Mouse (Mus musculus) cerebellum, adult 2 months (tissue): ENCODE data around the gene Hc. TPM values are rescaled to one million over a fixed set of nuclear protein-coding genes. Genes with fewer than 3 reads are reported as not detected.

ENCODE experiments used
- DNase-seq, 2 experiments: peaks; one replicate each; pipeline ENCODE4 v3.0.0; 2021
- H3K27ac ChIP-seq: fragments of 200-500 bp; 2 replicates; pipeline ENCODE4 v1.5.1; 2012; ENCODE audit warnings: low read length, control low read depth, inconsistent platforms; ENCODE audit not compliant: insufficient read depth
- H3K27me3 ChIP-seq: fragments of 200-500 bp; 2 replicates; pipeline ENCODE4 v1.6.1; 2012; ENCODE audit warnings: inconsistent platforms, mild to moderate bottlenecking, low read length, moderate library complexity; ENCODE audit not compliant: control insufficient read depth, insufficient read depth
- H3K4me1 ChIP-seq: fragments of 200-500 bp; 2 replicates; pipeline ENCODE4 v1.6.1; 2011; ENCODE audit warnings: low read length; ENCODE audit not compliant: control insufficient read depth, insufficient read depth
- H3K4me3 ChIP-seq: fragments of 200-500 bp; replicated peaks from 2 replicates; pipeline ENCODE3; 2011; ENCODE audit warnings: mild to moderate bottlenecking, low read depth, low read length, control low read depth; ENCODE audit not compliant: insufficient read depth
- CTCF ChIP-seq: fragments of 200-500 bp; IDR thresholded peaks from 2 replicates; pipeline ENCODE4 v1.5.1; 2011; ENCODE audit warnings: low read depth, mild to moderate bottlenecking, control low read depth, low read length, moderate library complexity, borderline replicate concordance; ENCODE audit not compliant: insufficient read depth
- POLR2A ChIP-seq: fragments of 200-500 bp; IDR thresholded peaks from 2 replicates; pipeline ENCODE4 v1.6.1; 2011; ENCODE audit warnings: low read length, control low read depth, borderline replicate concordance; ENCODE audit not compliant: insufficient read depth
- WGBS: fragments of 180-500 bp; shearing (Covaris S2); methylation state at CpG from one replicate; pipeline ENCODE4 v1.1.7; 2018; 5-methylcytosine and 5-hydroxymethylcytosine counted together
- polyA plus RNA-seq: library from polyadenylated mRNA; depleted of rRNA; stranded (reverse); fragments of >200 nt; gene quantifications from 2 replicates; pipeline ENCODE4 v1.2.3, GENCODE M21; 2012; rRNA removed

Gene Hc
- polyA plus RNA-seq, 1 experiment, result 1.1 TPM

DNA sequence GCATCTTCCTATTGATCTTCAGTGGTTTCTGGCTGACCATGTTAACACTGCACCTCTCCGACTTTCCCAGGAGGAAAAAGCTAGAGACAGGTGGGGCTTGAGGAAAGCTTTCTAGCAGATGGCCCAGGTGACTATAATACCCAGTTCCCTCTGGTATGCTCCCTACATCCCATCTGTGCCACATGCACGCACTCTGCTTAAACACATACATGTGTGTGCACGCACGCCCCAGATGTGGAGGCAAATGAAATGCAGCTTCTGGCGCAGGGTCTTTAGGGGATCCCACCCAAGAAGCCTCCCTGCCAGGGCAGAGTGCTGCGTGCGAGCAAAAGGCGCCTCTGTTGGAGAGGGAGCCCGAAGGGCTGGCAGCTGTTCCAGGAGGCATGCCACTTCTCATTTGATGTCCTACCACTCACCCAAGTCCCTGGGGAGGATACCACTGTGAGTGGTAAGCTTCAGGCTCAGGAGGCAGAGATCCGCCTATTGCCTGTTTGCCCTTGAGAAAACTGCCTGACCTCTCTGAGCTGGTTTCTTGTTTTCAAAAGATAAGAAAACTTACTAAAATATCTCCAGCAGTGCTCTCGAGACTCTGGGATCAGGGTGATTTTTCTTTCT is 120.1 kb downstream of the Hc start:
- no peak for DNase-seq
- H3K4me1 ChIP-seq, result peaks cover 3% of the 10 kb centered on the region; the same call in 1 of the 2 replicates
- TF ChIP-seq CTCF (no peak), POLR2A (no peak)

DNA sequence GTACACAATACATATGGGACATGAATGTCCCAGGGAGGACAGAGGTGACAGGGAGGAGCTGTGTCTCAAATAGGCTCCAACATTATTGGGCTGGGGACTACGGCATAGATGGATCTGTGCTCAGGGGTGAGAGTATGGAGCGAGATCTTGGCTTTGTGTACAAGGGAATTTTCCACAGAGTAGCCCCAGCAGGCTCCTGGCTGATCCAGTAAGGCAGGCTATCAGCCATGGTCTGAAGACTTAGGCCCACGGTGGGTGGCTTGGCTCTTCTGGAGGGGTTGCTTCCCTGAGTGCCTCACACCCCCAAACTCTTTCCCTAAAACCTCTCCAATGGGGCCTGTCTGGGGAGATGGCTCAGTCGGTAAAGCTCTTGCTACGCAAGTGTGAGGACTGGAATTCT is 121.0 kb downstream of the Hc start:
- no peak overlapping the region for H3K27ac ChIP-seq
- DNase-seq, result no peak
- TF ChIP-seq CTCF (no peak), POLR2A (no peak)
- H3K27me3 ChIP-seq, result no peaks in the 10 kb centered on the region
- 23% methylated on average over 5 of the region's 5 CpGs for WGBS
- no peak overlapping the region for H3K4me3 ChIP-seq
- peaks cover 3% of the 10 kb centered on the region; the same call in 1 of the 2 replicates for H3K4me1 ChIP-seq

More for the DNA sequence above, 120.1 kb downstream of the Hc start:
- H3K27ac ChIP-seq, result no peak overlapping the region
- WGBS, result 39% methylated on average over 11 of the region's 11 CpGs
- H3K27me3 ChIP-seq, result no peaks in the 10 kb centered on the region
- no peak overlapping the region for H3K4me3 ChIP-seq

DNA sequence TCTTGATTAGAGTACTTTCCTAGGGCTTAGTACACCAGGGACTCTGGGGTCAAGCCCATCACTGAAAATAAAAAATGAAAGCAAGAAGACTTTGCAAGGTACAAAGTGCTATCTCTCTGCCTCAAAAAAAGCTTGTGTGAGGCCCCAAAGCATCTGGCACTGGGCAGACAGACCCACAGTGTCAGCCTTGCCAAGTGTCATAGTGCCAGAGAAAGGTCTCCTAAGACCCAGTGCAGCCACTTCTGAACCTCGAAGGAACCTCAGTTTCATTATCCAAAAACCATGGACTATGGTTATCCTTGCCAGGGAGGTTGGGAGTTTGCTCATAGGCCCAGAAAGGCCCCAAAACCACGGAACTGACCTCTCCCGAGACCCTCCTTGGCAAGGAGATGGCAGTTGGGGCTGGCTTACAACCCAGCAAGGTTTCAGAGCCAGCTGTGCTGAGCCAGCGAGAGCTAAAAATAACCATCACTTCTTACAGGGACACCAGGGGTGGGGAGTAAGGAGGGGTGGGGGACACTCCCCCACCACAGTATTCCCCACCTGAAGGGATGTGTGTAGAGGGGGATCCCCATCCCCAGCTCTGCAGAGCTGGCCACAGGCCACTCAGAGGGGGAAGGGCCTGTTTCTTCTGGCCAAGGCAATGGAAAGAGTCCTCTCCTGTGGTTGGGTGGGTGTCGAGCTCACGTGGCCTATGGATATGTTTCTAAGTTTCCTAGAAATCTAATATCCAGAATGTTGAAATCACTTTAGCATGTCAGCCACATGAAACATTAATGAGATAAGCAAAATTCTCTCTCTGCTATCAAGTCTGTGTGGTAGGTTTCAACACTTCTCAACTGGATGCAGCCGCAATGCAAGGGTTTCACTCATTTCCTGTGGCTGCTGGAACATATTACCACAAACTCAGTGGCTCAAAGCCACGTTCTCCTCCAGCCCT is 122.7 kb downstream of the Hc start:
- H3K27ac ChIP-seq, result no peak overlapping the region

DNA sequence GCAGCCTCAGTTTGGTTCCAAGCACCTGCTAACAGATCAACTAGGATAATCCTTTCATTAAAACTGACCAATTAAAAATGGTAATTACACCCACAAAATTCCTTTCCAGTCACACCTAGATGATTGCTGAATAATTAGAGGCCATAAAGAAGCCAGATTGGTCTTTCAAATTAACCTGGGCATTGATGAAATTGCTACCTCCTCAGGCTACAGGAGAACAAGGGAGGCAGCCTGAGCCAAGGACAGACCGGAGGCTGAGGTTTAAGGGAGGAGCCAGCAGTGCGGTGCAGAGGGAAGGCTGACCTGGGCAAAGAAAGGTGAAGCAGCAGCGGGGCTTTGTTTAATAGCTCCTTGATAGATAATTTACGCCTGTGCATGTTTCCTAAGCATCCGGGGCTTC is 123.8 kb downstream of the Hc start:
- TF ChIP-seq POLR2A (no peak), CTCF (no peak)
- DNase-seq, result no peak
- no peak overlapping the region for H3K27ac ChIP-seq
- H3K4me1 ChIP-seq, result peaks cover 3% of the 10 kb centered on the region; the same call in 1 of the 2 replicates
- H3K27me3 ChIP-seq, result no peaks in the 10 kb centered on the region
- WGBS, result 69% methylated on average over 5 of the region's 5 CpGs
- no peak overlapping the region for H3K4me3 ChIP-seq

More for the DNA sequence above, 122.7 kb downstream of the Hc start:
- peaks cover 3% of the 10 kb centered on the region; the same call in 1 of the 2 replicates for H3K4me1 ChIP-seq
- no peak for TF ChIP-seq CTCF
- no peak for TF ChIP-seq POLR2A
- no peak for DNase-seq
- no peaks in the 10 kb centered on the region for H3K27me3 ChIP-seq
- WGBS, result 49% methylated on average over 8 of the region's 8 CpGs
- no peak overlapping the region for H3K4me3 ChIP-seq

Other genes starting within 250 kb of the Hc start
- gene Fbxw2, start 235.1 kb downstream of the Hc start, polyA plus RNA-seq, result 71.4 and 77.5 TPM in 2 replicates
- gene Gm34653, start 228.4 kb downstream of the Hc start, polyA plus RNA-seq, result not detected in 2 replicates
- 0.88 and 0.89 TPM in 2 replicates for gene Cutal, start 187.0 kb downstream of the Hc start, polyA plus RNA-seq
- 47.9 and 52.9 TPM in 2 replicates for gene Psmd5, start 186.5 kb downstream of the Hc start, polyA plus RNA-seq
- gene Phf19, start 147.4 kb downstream of the Hc start, polyA plus RNA-seq, result 1.7 and 2.2 TPM in 2 replicates
- 8.4 and 9.1 TPM in 2 replicates for gene Traf1, start 99.7 kb downstream of the Hc start, polyA plus RNA-seq
- gene AI182371, start 40.1 kb upstream of the Hc start, polyA plus RNA-seq, result 0.57 and 0.63 TPM in 2 replicates
- gene Cntrl, start 48.1 kb upstream of the Hc start, polyA plus RNA-seq, result 15.1 and 15.7 TPM in 2 replicates
- 165 and 168 TPM in 2 replicates for gene Rab14, start 139.7 kb upstream of the Hc start, polyA plus RNA-seq
- 119 and 127 TPM in 2 replicates for gene Gsn, start 194.9 kb upstream of the Hc start, polyA plus RNA-seq